Mouse (Mus musculus) heart, embryonic 14.5 days (tissue): ENCODE results near the gene Elavl3. TPM values are rescaled to one million over a fixed set of nuclear protein-coding genes. Genes with fewer than 3 reads are reported as not detected.
"Not testable (repeated sequence)": the region's sequence is repeated elsewhere in the genome, so short reads cannot be mapped to it uniquely, and the experiment has no call there.

Source experiments
- ATAC-seq: fragments of 200-750 bp; cut with Nextera tagmentation; 2 replicates; pipeline ENCODE4 v1.8.0; 2017; ENCODE audit warnings: low read depth, moderate TSS enrichment; ENCODE audit not compliant: insufficient number of reproducible peaks, insufficient read depth, low FRiP score
- H3K27ac ChIP-seq, 2 experiments: fragments of 200-500 bp in 1 of 2; fragments of 300-500 bp in 1 of 2; sonication (generic) in 1 of 2; replicated peaks in 1 of 2; 2 replicates each; pipeline ENCODE4 v1.5.1; 2012 to 2014; ENCODE audit warnings: low read depth in 2 of 2, low read length in 2 of 2, control low read depth in 1 of 2, mild to moderate bottlenecking in 1 of 2, mixed read lengths in 1 of 2; ENCODE audit not compliant: control insufficient read depth in 1 of 2, insufficient read depth in 1 of 2
- H3K27me3 ChIP-seq: fragments of 300-500 bp; sonication (generic); 2 replicates; pipeline ENCODE4 v1.6.1; 2014; ENCODE audit warnings: mild to moderate bottlenecking, low read length, control low read depth; ENCODE audit not compliant: control insufficient read depth, insufficient read depth
- H3K36me3 ChIP-seq: fragments of 300-500 bp; sonication (generic); 2 replicates; pipeline ENCODE4 v1.6.1; 2014; ENCODE audit warnings: mild to moderate bottlenecking, control low read depth, low read length, mixed read lengths; ENCODE audit not compliant: control insufficient read depth, insufficient read depth
- H3K4me1 ChIP-seq, 2 experiments: fragments of 200-500 bp in 1 of 2; fragments of 300-500 bp in 1 of 2; sonication (generic) in 1 of 2; 2 replicates each; pipeline ENCODE4 v1.6.1; 2012 to 2014; ENCODE audit warnings: low read length in 2 of 2, control low read depth in 1 of 2, mixed read lengths in 1 of 2; ENCODE audit not compliant: control insufficient read depth in 2 of 2, insufficient read depth in 2 of 2
- H3K4me2 ChIP-seq: fragments of 300-500 bp; sonication (generic); 2 replicates; pipeline ENCODE4 v1.6.1; 2014; ENCODE audit warnings: mild to moderate bottlenecking, low read length
- H3K4me3 ChIP-seq, 2 experiments: fragments of 200-500 bp in 1 of 2; fragments of 300-500 bp in 1 of 2; sonication (generic) in 1 of 2; 2 replicates each; pipeline ENCODE4 v1.5.1; 2012 to 2014; ENCODE audit warnings: low read length in 2 of 2, mild to moderate bottlenecking in 2 of 2, control low read depth in 1 of 2, low read depth in 1 of 2, moderate library complexity in 1 of 2; ENCODE audit not compliant: control insufficient read depth in 1 of 2, insufficient read depth in 1 of 2
- H3K9ac ChIP-seq: fragments of 300-500 bp; sonication (generic); 2 replicates; pipeline ENCODE4 v1.6.1; 2014; ENCODE audit warnings: mild to moderate bottlenecking, low read length
- H3K9me3 ChIP-seq: fragments of 300-500 bp; sonication (generic); 2 replicates; pipeline ENCODE4 v1.6.1; 2016; ENCODE audit warnings: low read length, control low read depth; ENCODE audit not compliant: control insufficient read depth
- WGBS: fragments of 180-500 bp; shearing (Covaris S2); extraction: QIAGEN DNeasy Blood & Tissue Kit; methylation state at CpG from one replicate; pipeline ENCODE4 v1.1.7; 2014; 5-methylcytosine and 5-hydroxymethylcytosine counted together
- polyA plus RNA-seq: library from polyadenylated mRNA; unstranded; fragments of >200 nt; fragmentation: Nextera tagmentation; extraction: Ambion mirVana; gene quantifications from 2 replicates; pipeline ENCODE4 v1.2.1, GENCODE M21; 2014

Elavl3 gene
- polyA plus RNA-seq, 1 experiment from 2014 or later = 0.65 TPM

GRCm38 (mm10) chr9:22087034-22087618 is 35.3 kb upstream of the Elavl3 start:
- 86% methylated on average over 2 of the region's 2 CpGs for WGBS
- no peak overlapping the region for H3K9ac ChIP-seq
- H3K36me3 ChIP-seq = peaks cover 9% of the 10 kb centered on the region; the same call in 1 of the 2 replicates
- H3K27me3 ChIP-seq = no peaks in the 10 kb centered on the region
- H3K4me2 ChIP-seq = no peak overlapping the region
- H3K4me3 ChIP-seq = no peak overlapping the region
- peaks cover 4 to 12% of the 10 kb centered on the region in 2 experiments for H3K4me1 ChIP-seq
- no peak overlapping the region for H3K27ac ChIP-seq
- ATAC-seq = no peak
- no peaks in the 10 kb centered on the region for H3K9me3 ChIP-seq

GRCm38 (mm10) chr9:22086012-22086411 is 34.2 kb upstream of the Elavl3 start:
- Histone ChIP-seq H3K9me3 (no peaks in the 10 kb centered on the region), H3K4me3 (peak overlapping the region; percentile 80 to 84), H3K27me3 (no peaks in the 10 kb centered on the region), H3K9ac (peak overlapping the region; percentile 87), H3K4me2 (peak overlapping the region; percentile 85), H3K36me3 (peaks cover 9% of the 10 kb centered on the region; the same call in 1 of the 2 replicates), H3K4me1 (peaks cover 4 to 12% of the 10 kb centered on the region in 2 experiments), H3K27ac (peak overlapping the region; percentile 73 to 80)
- 70% methylated on average over 6 of the region's 6 CpGs for WGBS
- no peak for ATAC-seq

GRCm38 (mm10) chr9:22085022-22085834 is 33.4 kb upstream of the Elavl3 start, which contains the start of gene Ecsit:
TSS of gene Ecsit (minus strand) at chr9:22085438.
- H3K36me3 ChIP-seq = peaks cover 11% of the 10 kb centered on the region
- H3K9ac ChIP-seq = peak within 1 kb of the TSS; percentile 87
- peak; percentile 97 for ATAC-seq
- peaks cover 4 to 12% of the 10 kb centered on the region in 2 experiments for H3K4me1 ChIP-seq
- no peaks in the 10 kb centered on the region for H3K27me3 ChIP-seq
- WGBS = under 1% methylated on average over 48 of the region's 48 CpGs
- no peaks in the 10 kb centered on the region for H3K9me3 ChIP-seq
- peak within 1 kb of the TSS; percentile 73 to 80 for H3K27ac ChIP-seq
- H3K4me3 ChIP-seq = peak within 1 kb of the TSS; percentile 80 to 84
- H3K4me2 ChIP-seq = peak within 1 kb of the TSS; percentile 85

- peaks cover 4 to 9% of the 10 kb centered on the region in 2 experiments for H3K4me1 ChIP-seq
- H3K4me2 ChIP-seq = peak overlapping the region; percentile 85
- H3K4me3 ChIP-seq = peak overlapping the region; percentile 80 to 84
- peak overlapping the region; percentile 87 for H3K9ac ChIP-seq
- H3K27ac ChIP-seq = peak overlapping the region; percentile 36 to 73; a peak in 2 of 4 replicates
- no peak; the same call in 1 of the 2 replicates for ATAC-seq
- peaks cover 17% of the 10 kb centered on the region for H3K36me3 ChIP-seq
- no peaks in the 10 kb centered on the region for H3K9me3 ChIP-seq
- 37% methylated on average over 4 of the region's 4 CpGs for WGBS
- H3K27me3 ChIP-seq = no peaks in the 10 kb centered on the region
Observed at GRCm38 (mm10) chr9:22084667-22085021, 32.8 kb upstream of the Elavl3 start.

GRCm38 (mm10) chr9:22076223-22076622 is 24.4 kb upstream of the Elavl3 start:
- Histone ChIP-seq H3K27me3 (no peaks in the 10 kb centered on the region), H3K4me2 (no peak overlapping the region), H3K9me3 (no peaks in the 10 kb centered on the region), H3K4me1 (no peaks in the 10 kb centered on the region), H3K36me3 (peaks cover 61% of the 10 kb centered on the region), H3K9ac (no peak overlapping the region), H3K27ac (no peak overlapping the region), H3K4me3 (no peak overlapping the region)
- ATAC-seq = no peak
- WGBS = 89% methylated on average over 23 of the region's 23 CpGs

- WGBS = 52% methylated on average over 4 of the region's 5 CpGs
- ATAC-seq = not testable (repeated sequence)
- peaks cover 61% of the 10 kb centered on the region for H3K36me3 ChIP-seq
Observed at GRCm38 (mm10) chr9:22075778-22076177, 24.0 kb upstream of the Elavl3 start.

GRCm38 (mm10) chr9:22072276-22072675 is 20.5 kb upstream of the Elavl3 start:
- H3K9me3 ChIP-seq = no peaks in the 10 kb centered on the region
- peaks cover 61% of the 10 kb centered on the region for H3K36me3 ChIP-seq

More at GRCm38 (mm10) chr9:22075778-22076177, 24.0 kb upstream of the Elavl3 start:
- H3K4me1 ChIP-seq, H3K4me3 ChIP-seq, H3K4me2 ChIP-seq, H3K9me3 ChIP-seq, H3K27me3 ChIP-seq, H3K9ac ChIP-seq, H3K27ac ChIP-seq: not testable (repeated sequence)

More at GRCm38 (mm10) chr9:22072276-22072675, 20.5 kb upstream of the Elavl3 start:
- Histone ChIP-seq H3K27ac (no peak overlapping the region), H3K4me3 (no peak overlapping the region), H3K27me3 (no peaks in the 10 kb centered on the region), H3K4me1 (peaks cover 3 to 11% of the 10 kb centered on the region in 2 experiments; a peak in 2 of 4 replicates), H3K9ac (no peak overlapping the region), H3K4me2 (no peak overlapping the region)
- ATAC-seq = no peak
- 85% methylated on average over 4 of the region's 4 CpGs for WGBS
